Mouse (Mus musculus) heart, postnatal 0 days (tissue): ENCODE measurements around the gene Foxr1.

Source experiments
- CTCF ChIP-seq: IDR thresholded peaks from 2 replicates; pipeline ENCODE4 v1.5.1; 2016; ENCODE audit warnings: antibody characterized with exemption, control low read depth, low read depth
- EP300 ChIP-seq: IDR thresholded peaks from 2 replicates; pipeline ENCODE4 v1.6.1; 2016; ENCODE audit warnings: antibody characterized with exemption, low read depth

GRCm38 (mm10) chr9:44468800-44469199 is 27.9 kb upstream of the Foxr1 start:
- TF ChIP-seq CTCF (no peak), EP300 (no peak)
